Mouse (Mus musculus) myocyte (in vitro differentiated cells): ENCODE results near the gene Ahcy. TPM values are rescaled to one million over a fixed set of nuclear protein-coding genes. Genes with fewer than 3 reads are reported as not detected.

Experiments used
- H3K27me3 ChIP-seq: one replicate; pipeline ENCODE4 v1.6.1; 2011; ENCODE audit not compliant: control insufficient read depth, insufficient read depth, insufficient read length
- H3K36me3 ChIP-seq: one replicate; pipeline ENCODE4 v1.6.1; 2011; ENCODE audit not compliant: control insufficient read depth, insufficient read depth
- H3K4me2 ChIP-seq: one replicate; pipeline ENCODE4 v1.6.1; 2011; ENCODE audit warnings: low read depth, control low read depth
- H3K4me3 ChIP-seq: one replicate; pipeline ENCODE4 v1.5.1; 2011; ENCODE audit warnings: mild to moderate bottlenecking, control low read depth, moderate library complexity
- H3K79me2 ChIP-seq: one replicate; pipeline ENCODE4 v1.6.1; 2011; ENCODE audit not compliant: control insufficient read depth, insufficient read depth
- H3ac ChIP-seq: one replicate; pipeline ENCODE4 v1.6.1; 2011; ENCODE audit not compliant: control insufficient read depth, insufficient read length
- CEBPB ChIP-seq: IDR thresholded peaks from 2 replicates; pipeline ENCODE4 v1.6.1; 2011; ENCODE audit warnings: mild to moderate bottlenecking, moderate library complexity; ENCODE audit not compliant: poor library complexity, insufficient read depth, severe bottlenecking
- E2F4 ChIP-seq: IDR thresholded peaks from one replicate; pipeline ENCODE4 v1.6.1; 2011; ENCODE audit warnings: mild to moderate bottlenecking, control low read depth, moderate library complexity; ENCODE audit not compliant: insufficient read depth
- MAX ChIP-seq: IDR thresholded peaks from one replicate; pipeline ENCODE4 v1.6.1; 2011; ENCODE audit warnings: low read depth, mild to moderate bottlenecking, control low read depth
- MYOD1 ChIP-seq, 3 experiments: IDR thresholded peaks; one replicate each; pipeline ENCODE4 v1.6.1; 2011; ENCODE audit warnings: control low read depth in 2 of 3, low read depth in 2 of 3, mild to moderate bottlenecking in 2 of 3, moderate library complexity in 1 of 3; ENCODE audit not compliant: insufficient read length in 2 of 3, control insufficient read depth in 1 of 3
- MYOG ChIP-seq, 3 experiments: IDR thresholded peaks; one replicate each; pipeline ENCODE4 v1.6.1; 2011; ENCODE audit warnings: control low read depth in 2 of 3, low read depth in 2 of 3, mild to moderate bottlenecking in 2 of 3; ENCODE audit not compliant: insufficient read length in 2 of 3, control insufficient read depth in 1 of 3, insufficient read depth in 1 of 3
- POLR2A ChIP-seq: IDR thresholded peaks from one replicate; pipeline ENCODE4 v1.6.1; 2011; ENCODE audit warnings: low read depth, mild to moderate bottlenecking, control low read depth, moderate library complexity; ENCODE audit not compliant: insufficient read length
- POLR2AphosphoS2 ChIP-seq: IDR thresholded peaks from one replicate; pipeline ENCODE4 v1.6.1; 2011; ENCODE audit warnings: low read depth, control low read depth; ENCODE audit not compliant: insufficient read length
- REST ChIP-seq: IDR thresholded peaks from one replicate; pipeline ENCODE4 v1.6.1; 2011; ENCODE audit warnings: mild to moderate bottlenecking, control low read depth, moderate library complexity; ENCODE audit not compliant: insufficient read depth, insufficient read length
- SRF ChIP-seq: IDR thresholded peaks from one replicate; pipeline ENCODE4 v1.6.1; 2011; ENCODE audit warnings: low read depth; ENCODE audit not compliant: control insufficient read depth, insufficient read length
- TCF12 ChIP-seq: IDR thresholded peaks from one replicate; pipeline ENCODE4 v1.6.1; 2011; ENCODE audit warnings: mild to moderate bottlenecking, control low read depth; ENCODE audit not compliant: poor library complexity, insufficient read depth, severe bottlenecking
- TCF3 ChIP-seq: IDR thresholded peaks from one replicate; pipeline ENCODE4 v1.6.1; 2011; ENCODE audit warnings: low read depth, control low read depth; ENCODE audit not compliant: insufficient read length
- USF1 ChIP-seq: IDR thresholded peaks from one replicate; pipeline ENCODE4 v1.6.1; 2011; ENCODE audit warnings: low read depth, mild to moderate bottlenecking, control low read depth, moderate library complexity
- polyA plus RNA-seq: library from polyadenylated mRNA; unstranded; fragments of >200 nt; fragmentation: generic; extraction: Trizol; gene quantifications from one replicate; pipeline ENCODE4 v1.2.1, GENCODE M21; 2012; ENCODE audit warnings: missing spikeins

The Ahcy gene
- polyA plus RNA-seq, 1 experiment: 39.7 TPM

- H3K4me2 ChIP-seq: peak overlapping the region; percentile 84
- H3K4me3 ChIP-seq: peak overlapping the region; percentile 53
- H3K36me3 ChIP-seq: no peaks in the 10 kb centered on the region
- TF ChIP-seq REST (no peak), MYOG (IDR thresholded peaks at IDR 0.05; ENCODE audit: control insufficient read depth in 1 of 3, insufficient read depth in 1 of 3, insufficient read length in 2 of 3, low read depth in 2 of 3) (no peak), CEBPB (no peak), POLR2A (no peak), E2F4 (no peak), MYOD1 (IDR thresholded peaks at IDR 0.05; ENCODE audit: control insufficient read depth in 1 of 3, insufficient read length in 2 of 3, low read depth in 2 of 3) (no peak), TCF3 (no peak), POLR2AphosphoS2 (no peak), TCF12 (no peak), SRF (no peak), MAX (no peak), USF1 (no peak)
- H3K27me3 ChIP-seq: no peaks in the 10 kb centered on the region
- H3K79me2 ChIP-seq: peaks cover 38% of the 10 kb centered on the region
- H3ac ChIP-seq: peak overlapping the region; percentile 73
Observed at GRCm38 (mm10) chr2:155074766-155075330, 551 bp upstream of the Ahcy start.

DNA sequence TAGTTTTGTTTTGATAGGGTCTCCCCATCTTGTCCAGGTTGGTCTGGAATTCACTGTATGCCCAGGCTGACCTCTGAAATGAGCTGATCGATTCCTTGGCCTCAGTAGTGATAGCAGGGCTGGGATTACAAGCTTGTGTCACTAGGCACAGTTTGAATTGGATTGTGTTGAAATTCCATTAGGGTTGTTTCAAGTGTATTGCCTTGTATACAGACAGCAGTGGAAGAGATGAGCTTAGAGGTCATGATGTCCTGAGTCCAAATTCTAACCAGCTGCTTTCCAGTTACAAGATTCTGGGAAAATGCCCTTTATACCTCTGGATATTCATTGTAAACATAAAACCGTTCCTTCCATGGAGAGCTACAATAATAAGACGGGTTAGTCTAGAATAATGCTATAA lies 950 bp downstream of the Ahcy start:
- H3K36me3 ChIP-seq: no peaks in the 10 kb centered on the region
- no peak for TF ChIP-seq REST
- TF ChIP-seq MYOG (IDR thresholded peaks at IDR 0.05; ENCODE audit: control insufficient read depth in 1 of 3, insufficient read depth in 1 of 3, insufficient read length in 2 of 3, low read depth in 2 of 3): no peak
- no peak for TF ChIP-seq MAX
- TF ChIP-seq E2F4: no peak
- TF ChIP-seq MYOD1 (IDR thresholded peaks at IDR 0.05; ENCODE audit: control insufficient read depth in 1 of 3, insufficient read length in 2 of 3, low read depth in 2 of 3): no peak
- TF ChIP-seq TCF12: no peak
- no peak for TF ChIP-seq POLR2AphosphoS2
- TF ChIP-seq POLR2A: no peak
- no peak for TF ChIP-seq USF1
- TF ChIP-seq CEBPB: no peak
- no peak for TF ChIP-seq TCF3
- no peak for TF ChIP-seq SRF
- H3K27me3 ChIP-seq: no peaks in the 10 kb centered on the region
- peak overlapping the region; percentile 73 for H3ac ChIP-seq
- peak overlapping the region; percentile 53 for H3K4me3 ChIP-seq
- peaks cover 43% of the 10 kb centered on the region for H3K79me2 ChIP-seq
- H3K4me2 ChIP-seq: peak overlapping the region; percentile 96

GRCm38 (mm10) chr2:155072353-155073145 lies 1.7 kb downstream of the Ahcy start:
- Histone ChIP-seq H3K27me3 (no peaks in the 10 kb centered on the region), H3K79me2 (peaks cover 43% of the 10 kb centered on the region), H3K4me2 (peak overlapping the region; percentile 96), H3ac (no peak overlapping the region), H3K36me3 (no peaks in the 10 kb centered on the region), H3K4me3 (peak overlapping the region; percentile 53)
- TF ChIP-seq TCF3: no peak
- no peak for TF ChIP-seq CEBPB
- no peak for TF ChIP-seq MYOD1 (IDR thresholded peaks at IDR 0.05; ENCODE audit: control insufficient read depth in 1 of 3, insufficient read length in 2 of 3, low read depth in 2 of 3)
- no peak for TF ChIP-seq MYOG (IDR thresholded peaks at IDR 0.05; ENCODE audit: control insufficient read depth in 1 of 3, insufficient read depth in 1 of 3, insufficient read length in 2 of 3, low read depth in 2 of 3)
- no peak for TF ChIP-seq POLR2AphosphoS2
- no peak for TF ChIP-seq SRF

DNA sequence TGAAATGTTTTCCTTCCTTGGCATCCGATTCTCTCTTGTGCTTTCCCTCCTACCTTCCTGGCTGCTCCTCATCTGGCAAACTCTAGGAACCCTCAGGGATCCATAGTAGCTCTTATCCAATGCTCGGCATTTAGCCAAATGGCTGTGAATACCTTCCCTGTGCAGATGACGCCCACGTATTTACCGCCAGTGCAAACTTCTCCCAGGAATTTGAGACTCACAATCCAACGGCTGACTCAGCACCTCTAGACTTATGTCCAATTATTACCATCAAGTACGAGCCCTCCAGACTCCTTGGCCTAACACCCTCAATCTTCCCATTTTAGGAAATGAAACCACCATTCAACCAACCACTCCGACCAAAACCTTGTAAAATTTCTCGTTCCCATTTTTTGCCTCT lies 3.3 kb downstream of the Ahcy start:
- Histone ChIP-seq H3ac (no peak overlapping the region), H3K79me2 (peaks cover 43% of the 10 kb centered on the region), H3K4me2 (no peak overlapping the region), H3K27me3 (no peaks in the 10 kb centered on the region), H3K36me3 (peaks cover 4% of the 10 kb centered on the region), H3K4me3 (no peak overlapping the region)
- TF ChIP-seq E2F4 (no peak), REST (no peak), USF1 (no peak), MYOD1 (IDR thresholded peaks at IDR 0.05; ENCODE audit: control insufficient read depth in 1 of 3, insufficient read length in 2 of 3, low read depth in 2 of 3) (no peak), POLR2AphosphoS2 (no peak), MAX (no peak), TCF12 (no peak), SRF (no peak)

DNA sequence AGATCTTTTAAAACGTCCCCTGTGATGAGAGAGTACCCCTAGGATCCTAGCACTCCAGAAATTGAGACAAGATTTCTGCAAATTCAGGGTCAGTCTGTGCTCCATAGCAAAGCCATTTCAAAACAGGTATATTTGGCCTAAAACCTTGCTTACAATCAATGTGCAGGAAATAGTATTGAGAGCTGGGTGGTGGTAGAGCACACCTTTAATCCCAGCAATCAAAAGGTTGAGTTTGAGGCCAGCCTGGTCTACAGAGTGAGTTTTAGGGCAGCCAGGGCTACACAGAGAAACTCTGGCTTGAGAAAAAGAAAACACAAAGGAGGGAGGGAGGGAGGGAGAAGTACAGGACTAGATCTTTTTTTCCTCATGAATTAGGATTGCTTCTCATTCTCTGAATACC lies 16.9 kb downstream of the Ahcy start:
- TF ChIP-seq TCF12 (no peak), REST (no peak), POLR2AphosphoS2 (no peak), MYOG (IDR thresholded peaks at IDR 0.05; ENCODE audit: control insufficient read depth in 1 of 3, insufficient read depth in 1 of 3, insufficient read length in 2 of 3, low read depth in 2 of 3) (no peak), POLR2A (no peak), MAX (no peak), MYOD1 (IDR thresholded peaks at IDR 0.05; ENCODE audit: control insufficient read depth in 1 of 3, insufficient read length in 2 of 3, low read depth in 2 of 3) (no peak), USF1 (no peak), E2F4 (no peak), TCF3 (no peak), SRF (no peak), CEBPB (no peak)
- Histone ChIP-seq H3K79me2 (no peaks in the 10 kb centered on the region), H3K4me2 (no peak overlapping the region), H3K27me3 (no peaks in the 10 kb centered on the region), H3ac (no peak overlapping the region), H3K4me3 (no peak overlapping the region), H3K36me3 (peaks cover 2% of the 10 kb centered on the region)
